In genomic region chrX:71352033-71352432, GRCm38 (mm10) we compare ENCODE assay signal across 12 mouse cellular contexts. TPM values are rescaled to one million over a fixed set of nuclear protein-coding genes. Genes with fewer than 3 reads are reported as not detected.
DNase-seq lines count a peak whose midpoint lies in the region; ATAC-seq and TF ChIP-seq lines count a peak whose summit lies in the region.
"Had no signal": no experiment of that assay in that cellular context is flagged by ENCODE, and none has a peak within 500 bp of the region (broad histone marks: within the 10 kb centered on the region; RNA-seq: fewer than 3 reads in every experiment).

No protein-coding gene starts in this region.

- H3K4me2 ChIP-seq in liver, embryonic 12.5 days = no peak overlapping the region

- H3K27ac ChIP-seq in liver, embryonic 12.5 days = no peak overlapping the region
- H3K27ac ChIP-seq: limb, embryonic 10.5 days had no signal

- no peak overlapping the region for H3K9ac ChIP-seq in liver, embryonic 12.5 days

- ATAC-seq in liver, embryonic 12.5 days = no peak
- peak; percentile 50 for ATAC-seq in inflammation-experienced regulatory T-cells, adult 6 months
- ATAC-seq: hindbrain, embryonic 16.5 days had no signal

- no peaks in the 10 kb centered on the region for H3K36me3 ChIP-seq in liver, embryonic 12.5 days
- no peaks in the 10 kb centered on the region for H3K36me3 ChIP-seq in E14TG2a.4 (ENCODE audit: insufficient read depth, low read length)
- H3K36me3 ChIP-seq: limb, embryonic 10.5 days had no signal

- TF ChIP-seq CTCF in E14TG2a.4 (conservative IDR thresholded peaks at IDR 0.05; ENCODE audit: low read length) = 0 out of 2 replicates have a peak, but pooled peaks have one; percentile 16

- H3K9me3 ChIP-seq in liver, embryonic 12.5 days (replicated peaks) = no peaks in the 10 kb centered on the region
- no peaks in the 10 kb centered on the region for H3K9me3 ChIP-seq in E14TG2a.4 (ENCODE audit: low read length)
- H3K9me3 ChIP-seq: limb, embryonic 10.5 days had no signal

- peak; percentile 4 for DNase-seq in embryo, embryonic 10.5 days (ENCODE audit: low spot score)
- DNase-seq in embryo, embryonic 10 days (ENCODE audit: low spot score) = no peak
- DNase-seq in liver = peak; percentile 8
- DNase-seq in heart, adult 8-10 months (ENCODE audit: low spot score) = no peak
- no peak for DNase-seq in testis, postnatal 10 days (ENCODE audit: low spot score)
- DNase-seq: cerebellum, postnatal 36 days; layer of hippocampus, adult 9-11 months had no signal

- H3K4me3 ChIP-seq in liver, embryonic 12.5 days = no peak overlapping the region
- H3K4me3 ChIP-seq in E14TG2a.4 (replicated peaks; ENCODE audit: low read length) = no peak overlapping the region
- H3K4me3 ChIP-seq: limb, embryonic 10.5 days had no signal

- no peaks in the 10 kb centered on the region for H3K4me1 ChIP-seq in liver, embryonic 12.5 days
- no peaks in the 10 kb centered on the region for H3K4me1 ChIP-seq in E14TG2a.4 (replicated peaks; ENCODE audit: low read depth, low read length)
- H3K4me1 ChIP-seq: limb, embryonic 10.5 days had no signal

- no peaks in the 10 kb centered on the region for H3K27me3 ChIP-seq in liver, embryonic 12.5 days (replicated peaks)
- H3K27me3 ChIP-seq in E14TG2a.4 (ENCODE audit: insufficient read depth, low read length) = no peaks in the 10 kb centered on the region

- WGBS in liver, embryonic 12.5 days (ENCODE audit: insufficient replicate concordance) = 67% methylated on average over 1 of the region's 1 CpGs

RNA-seq across cellular contexts. Expression of gene Mtmr1, which starts 12.5 kb away (rescaled TPM):
- 8.4 and 9.7 TPM in 2 replicates for polyA plus RNA-seq in liver, embryonic 12.5 days (2016; fragmentation: Nextera tagmentation; extraction: Ambion mirVana)
- 10 to 100 TPM in 1 of 3 experiments, 1 to 10 TPM in 2; 5.6 to 10.3 (median 8.9) TPM for polyA plus RNA-seq in inflammation-experienced regulatory T-cells, adult 6 months (2017; shearing (Covaris generic))
- 10 to 100 TPM; 22.9 to 24.9 (median 24.0) TPM for total RNA-seq in heart, adult 8-10 months (2022)

Comparison
In these comparisons a context has a peak if more than half of its experiments do, and no peak if none do; other contexts are left out.
1. DNase-seq: peak in embryo, embryonic 10.5 days (single experiment) and liver (single experiment); none in embryo, embryonic 10 days (single experiment), heart, adult 8-10 months (single experiment) and testis, postnatal 10 days (single experiment).